Mouse (Mus musculus) heart, postnatal 0 days (tissue): Measurements from ENCODE around the gene 6330409D20Rik. TPM values are rescaled to one million over a fixed set of nuclear protein-coding genes. Genes with fewer than 3 reads are reported as not detected.

Experiments used
- ATAC-seq: fragments of 200-750 bp; cut with Nextera tagmentation; 2 replicates; pipeline ENCODE4 v1.8.0; 2017; ENCODE audit warnings: low read depth, moderate number of reproducible peaks, moderate library complexity; ENCODE audit not compliant: insufficient read depth
- DNase-seq: peaks from one replicate; pipeline ENCODE4 v3.0.0-alpha.2; 2016; ENCODE audit warnings: low spot score
- H3K27ac ChIP-seq: fragments of 300-500 bp; sonication (generic); 2 replicates; pipeline ENCODE4 v1.5.1; 2014; ENCODE audit warnings: low read depth, mild to moderate bottlenecking
- H3K27me3 ChIP-seq: fragments of 300-500 bp; sonication (generic); 2 replicates; pipeline ENCODE4 v1.6.1; 2014; ENCODE audit warnings: low read length, mixed read lengths; ENCODE audit not compliant: control insufficient read depth, insufficient read depth
- H3K36me3 ChIP-seq: fragments of 300-500 bp; sonication (generic); replicated peaks from 2 replicates; pipeline ENCODE4 v1.6.1; 2014; ENCODE audit warnings: low read length, mixed read lengths; ENCODE audit not compliant: control insufficient read depth, insufficient read depth
- H3K4me1 ChIP-seq: fragments of 300-500 bp; sonication (generic); 2 replicates; pipeline ENCODE4 v1.6.1; 2014; ENCODE audit warnings: antibody characterized with exemption; ENCODE audit not compliant: control insufficient read depth, insufficient read depth
- H3K4me2 ChIP-seq: fragments of 300-500 bp; sonication (generic); 2 replicates; pipeline ENCODE4 v1.6.1; 2014; ENCODE audit warnings: low read depth, mild to moderate bottlenecking, low read length, moderate library complexity
- H3K4me3 ChIP-seq: fragments of 300-500 bp; sonication (generic); 2 replicates; pipeline ENCODE4 v1.5.1; 2014; ENCODE audit warnings: low read depth, low read length
- H3K9ac ChIP-seq: fragments of 300-500 bp; sonication (generic); replicated peaks from 2 replicates; pipeline ENCODE4 v1.6.1; 2014; ENCODE audit warnings: low read depth, low read length, mixed read lengths
- H3K9me3 ChIP-seq: fragments of 300-500 bp; sonication (generic); replicated peaks from 2 replicates; pipeline ENCODE4 v1.6.1; 2016; ENCODE audit warnings: low read length; ENCODE audit not compliant: control insufficient read depth
- CTCF ChIP-seq: IDR thresholded peaks from 2 replicates; pipeline ENCODE4 v1.5.1; 2016; ENCODE audit warnings: antibody characterized with exemption, control low read depth, low read depth
- EP300 ChIP-seq: IDR thresholded peaks from 2 replicates; pipeline ENCODE4 v1.6.1; 2016; ENCODE audit warnings: antibody characterized with exemption, low read depth
- WGBS: fragments of 180-500 bp; shearing (Covaris S2); extraction: QIAGEN DNeasy Blood & Tissue Kit; methylation state at CpG from one replicate; pipeline ENCODE4 v1.1.7; 2014; 5-methylcytosine and 5-hydroxymethylcytosine counted together
- polyA plus RNA-seq: library from polyadenylated mRNA; unstranded; fragments of >200 nt; fragmentation: Nextera tagmentation; extraction: Ambion mirVana; gene quantifications from 2 replicates; pipeline ENCODE4 v1.2.1, GENCODE M21; 2015
- total RNA-seq: library from RNA; depleted of rRNA; stranded (reverse); fragments of >200 nt; gene quantifications from 2 replicates; pipeline ENCODE4 v1.2.3, GENCODE M21; 2014; ENCODE audit warnings: low replicate concordance

Gene 6330409D20Rik
- total and polyA plus RNA-seq, 2 experiments from 2014 or later = 0.15 TPM; not detected in 1

DNA sequence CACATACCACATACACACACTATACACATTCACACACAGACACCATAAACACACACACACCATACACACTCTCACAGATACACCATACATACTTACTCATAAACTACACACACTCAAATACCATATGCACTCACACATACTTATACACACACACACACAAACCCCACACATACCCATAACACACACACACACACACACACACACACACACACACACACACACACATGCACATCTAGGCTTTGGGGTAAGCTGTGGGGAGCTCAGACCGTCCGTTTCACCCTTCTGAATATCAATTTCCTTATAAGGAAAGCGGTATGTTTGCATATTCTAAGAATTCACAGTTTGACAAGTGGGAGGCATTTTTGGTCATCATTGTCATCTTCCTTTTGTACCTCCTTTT, 18.2 kb downstream of the 6330409D20Rik start:
- H3K4me1 ChIP-seq = no peaks in the 10 kb centered on the region
- WGBS = 58% methylated on average over 3 of the region's 3 CpGs
- no peaks in the 10 kb centered on the region for H3K36me3 ChIP-seq
- ATAC-seq (no peak), DNase-seq (no peak)
- TF ChIP-seq CTCF (no peak), EP300 (no peak)
- 0 out of 2 replicates have a peak overlapping the region, but pooled peaks have one; percentile 56 for H3K27ac ChIP-seq
- H3K9me3 ChIP-seq = no peaks in the 10 kb centered on the region
- H3K4me3 ChIP-seq = no peak overlapping the region
- no peaks in the 10 kb centered on the region for H3K27me3 ChIP-seq
- no peak overlapping the region for H3K9ac ChIP-seq
- H3K4me2 ChIP-seq = no peak overlapping the region; the same call in 1 of the 2 replicates

DNA sequence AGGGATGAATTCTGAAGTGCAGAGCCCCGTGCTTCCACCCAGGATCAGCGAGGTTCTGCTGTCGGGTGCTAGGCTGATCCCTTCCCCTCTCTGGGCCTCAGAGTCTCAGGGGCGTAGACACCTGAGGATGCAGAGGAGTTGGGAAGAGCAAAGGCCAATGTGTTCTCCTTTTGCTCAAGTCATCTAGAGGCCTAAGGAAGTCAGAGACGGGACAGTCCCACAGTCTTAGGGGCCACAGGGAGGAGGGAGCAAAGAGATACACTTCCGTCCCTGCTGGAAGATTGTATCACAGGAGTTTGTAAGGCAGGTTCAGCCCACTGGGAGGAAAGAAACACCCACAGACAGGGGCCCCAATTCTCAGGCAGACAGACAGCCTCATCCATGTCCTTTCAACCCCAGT, 18.8 kb downstream of the 6330409D20Rik start:
- WGBS = 54% methylated on average over 6 of the region's 6 CpGs
- no peak for DNase-seq
- H3K9me3 ChIP-seq = no peaks in the 10 kb centered on the region
- peak overlapping the region; percentile 6; the same call in 1 of the 2 replicates for H3K4me3 ChIP-seq
- H3K36me3 ChIP-seq = no peaks in the 10 kb centered on the region
- no peaks in the 10 kb centered on the region for H3K4me1 ChIP-seq
- peak overlapping the region; percentile 46; the same call in 1 of the 2 replicates for H3K4me2 ChIP-seq
- H3K9ac ChIP-seq = no peak overlapping the region
- peak overlapping the region; percentile 56; the same call in 1 of the 2 replicates for H3K27ac ChIP-seq
- TF ChIP-seq CTCF = no peak
- no peak for TF ChIP-seq EP300
- no peaks in the 10 kb centered on the region for H3K27me3 ChIP-seq
- ATAC-seq = no peak

DNA sequence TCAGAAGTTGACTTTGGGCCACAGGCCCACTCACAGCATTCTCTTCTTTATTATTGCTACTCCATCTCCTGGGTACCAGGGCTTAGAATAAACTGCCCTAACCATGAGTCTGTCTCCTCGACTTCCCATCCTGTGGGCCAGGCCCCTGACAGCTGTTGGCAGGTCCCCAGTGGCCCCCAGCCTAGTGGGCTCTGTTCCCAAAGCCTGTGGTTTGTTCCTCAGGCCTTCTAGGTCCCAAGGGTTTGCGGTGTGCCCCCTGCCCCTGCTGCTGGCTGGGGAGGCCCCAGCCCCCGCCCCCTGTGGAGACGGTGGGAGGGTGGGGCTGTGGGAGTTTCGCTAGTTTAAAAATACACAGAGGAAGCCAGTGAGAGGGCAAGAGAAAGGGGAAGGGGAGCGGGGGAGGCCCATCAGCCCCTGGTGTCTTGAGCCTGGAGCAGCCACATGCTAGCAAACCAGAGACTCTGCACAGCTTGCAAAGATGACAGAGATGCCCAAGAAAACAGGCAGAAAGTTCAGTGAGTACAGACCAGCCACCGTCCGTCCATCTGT, 20.1 kb downstream of the 6330409D20Rik start, which contains the start of gene Sh2d3c:
Gene Sh2d3c (plus strand): TSS at position 375 of the 549 bp plus-strand sequence.
- no peak for DNase-seq
- ATAC-seq = no peak

DNA sequence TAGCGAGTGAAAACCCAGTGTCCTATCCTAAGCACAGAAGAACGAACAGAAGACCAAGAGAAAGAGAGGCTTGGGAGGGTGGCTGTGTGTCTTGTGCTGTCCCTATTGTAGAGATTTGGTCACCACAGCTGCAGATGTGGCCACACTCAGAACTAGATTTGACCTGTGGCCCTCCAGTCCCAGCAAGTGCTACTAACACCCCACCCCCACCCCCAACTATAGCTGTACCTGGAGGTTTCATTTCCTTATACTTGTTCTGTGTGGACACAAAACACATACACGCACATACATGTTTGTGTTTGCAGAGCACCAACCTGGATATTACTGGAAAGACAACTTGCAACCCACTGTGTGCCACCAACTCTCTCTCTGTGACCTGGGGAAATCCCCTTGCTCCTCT, 20.8 kb downstream of the 6330409D20Rik start:
- no peak for DNase-seq
- WGBS = 93% methylated on average over 3 of the region's 3 CpGs
- H3K27ac ChIP-seq = no peak overlapping the region
- 0 out of 2 replicates have a peak, but pooled peaks cover 5% of the 10 kb centered on the region for H3K4me1 ChIP-seq
- no peak overlapping the region for H3K4me3 ChIP-seq
- no peak overlapping the region for H3K4me2 ChIP-seq
- no peak overlapping the region for H3K9ac ChIP-seq
- TF ChIP-seq EP300 (no peak), CTCF (no peak)
- no peaks in the 10 kb centered on the region for H3K36me3 ChIP-seq
- no peak for ATAC-seq
- no peaks in the 10 kb centered on the region for H3K9me3 ChIP-seq
- no peaks in the 10 kb centered on the region for H3K27me3 ChIP-seq

More for the DNA sequence above, 20.1 kb downstream of the 6330409D20Rik start, which contains the start of gene Sh2d3c:
- Histone ChIP-seq H3K27ac (peak within 1 kb of the TSS; percentile 56), H3K9me3 (no peaks in the 10 kb centered on the region), H3K36me3 (no peaks in the 10 kb centered on the region), H3K27me3 (no peaks in the 10 kb centered on the region), H3K4me1 (no peaks in the 10 kb centered on the region), H3K9ac (no peak within 1 kb of the TSS), H3K4me3 (peak within 1 kb of the TSS; percentile 19; the same call in 1 of the 2 replicates), H3K4me2 (peak within 1 kb of the TSS; percentile 46; the same call in 1 of the 2 replicates)
- TF ChIP-seq EP300 = no peak
- no peak for TF ChIP-seq CTCF
- 24% methylated on average over 8 of the region's 8 CpGs for WGBS

DNA sequence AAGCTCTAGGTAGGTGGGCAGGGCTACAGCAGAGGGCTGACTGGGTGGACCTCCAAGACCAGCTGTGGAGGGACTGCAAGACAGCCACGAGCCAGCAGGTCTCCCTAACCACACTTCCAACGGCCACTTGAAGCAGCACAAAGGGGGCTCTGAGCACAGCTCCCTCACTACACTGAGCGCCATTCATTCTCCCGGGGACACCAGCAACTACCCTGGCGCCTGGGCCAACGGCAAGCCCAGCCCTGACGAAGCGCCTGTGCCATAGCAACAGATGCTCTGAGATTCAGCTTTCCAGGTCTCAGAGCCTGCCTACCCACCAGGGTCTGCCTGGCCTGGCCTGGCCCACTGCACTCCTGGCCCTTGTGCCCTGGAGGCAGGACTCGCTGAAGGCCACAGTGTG, 22.1 kb downstream of the 6330409D20Rik start:
- ATAC-seq (no peak), DNase-seq (no peak)
- Histone ChIP-seq H3K27me3 (no peaks in the 10 kb centered on the region), H3K9ac (no peak overlapping the region), H3K4me3 (no peak overlapping the region), H3K27ac (no peak overlapping the region), H3K4me2 (no peak overlapping the region), H3K9me3 (no peaks in the 10 kb centered on the region), H3K4me1 (0 out of 2 replicates have a peak, but pooled peaks cover 7% of the 10 kb centered on the region), H3K36me3 (no peaks in the 10 kb centered on the region)
- WGBS = 43% methylated on average over 9 of the region's 9 CpGs
- TF ChIP-seq CTCF (no peak), EP300 (no peak)

DNA sequence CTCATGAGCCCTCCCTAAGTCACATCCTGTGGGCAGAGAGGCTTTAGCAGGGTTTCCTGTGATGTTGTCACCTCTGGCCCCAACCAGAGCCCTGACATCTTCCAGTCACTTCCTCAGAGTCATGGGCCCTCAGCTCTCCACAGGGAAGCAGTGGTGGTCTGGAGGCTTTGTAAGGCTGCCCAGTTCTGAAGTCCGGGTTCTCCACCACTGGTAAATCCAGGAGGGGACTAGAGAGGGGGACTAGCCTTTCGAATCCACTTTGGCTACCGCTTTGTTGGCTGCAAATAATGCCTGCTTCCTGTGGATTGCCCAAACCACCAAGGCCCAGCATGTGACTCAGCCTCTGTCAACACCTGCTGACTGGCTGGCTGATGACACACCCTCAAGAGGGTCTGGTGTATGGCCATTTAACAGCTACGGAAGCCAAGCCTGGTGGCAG, 25.8 kb downstream of the 6330409D20Rik start:
- DNase-seq = peak; percentile 32
- Histone ChIP-seq H3K4me1 (peaks cover 15% of the 10 kb centered on the region), H3K9ac (no peak overlapping the region), H3K4me3 (no peak overlapping the region), H3K4me2 (no peak overlapping the region), H3K9me3 (no peaks in the 10 kb centered on the region), H3K36me3 (peaks cover 10% of the 10 kb centered on the region), H3K27me3 (no peaks in the 10 kb centered on the region), H3K27ac (peak overlapping the region; percentile 90)
- no peak for ATAC-seq
- 30% methylated on average over 4 of the region's 4 CpGs for WGBS
- no peak for TF ChIP-seq EP300
- TF ChIP-seq CTCF = no peak
